In the genomic region with DNA sequence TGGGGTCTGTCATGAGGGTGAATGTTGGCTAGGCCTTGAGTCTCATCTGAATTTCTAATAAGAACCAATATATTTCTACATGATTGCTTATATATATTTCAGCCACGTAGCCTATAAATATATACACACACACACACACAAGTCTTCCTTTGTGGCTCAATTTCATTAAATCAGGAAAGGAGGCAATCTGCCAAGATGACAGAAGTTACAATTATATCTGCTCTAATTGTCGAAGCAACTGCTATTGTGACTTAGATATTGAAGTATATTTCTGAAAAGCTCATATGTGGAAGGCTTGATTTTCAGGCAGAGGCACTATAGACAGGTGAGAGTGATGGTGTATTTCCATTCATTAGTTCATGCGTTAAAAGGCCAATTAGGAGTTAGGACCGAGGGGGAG, we compare ENCODE assay signal across 20 mouse cellular contexts.
"Had no signal": no experiment of that assay in that cellular context is flagged by ENCODE, and none has a peak within 500 bp of the region (broad histone marks: within the 10 kb centered on the region; RNA-seq: fewer than 3 reads in every experiment).

No protein-coding gene starts in this region.

- H3K36me3 ChIP-seq: liver, embryonic 13.5 days; midbrain, embryonic 15.5 days; neural tube, embryonic 13.5 days had no signal

- DNase-seq: kidney, postnatal 14 days; kidney, postnatal 4 days; layer of hippocampus, adult 9-11 months; liver, embryonic 13.5 days; lung, adult 2 months; lung, postnatal 14 days; lung, postnatal 4 days; right cerebral cortex, adult 18-20 months; right cerebral cortex, postnatal 14 days; right cerebral cortex, postnatal 4 days; thymus, adult 2 months; thymus, postnatal 14 days; thymus, postnatal 4 days had no signal

- H3K9me3 ChIP-seq: liver, embryonic 13.5 days; midbrain, embryonic 15.5 days; neural tube, embryonic 13.5 days had no signal

- H3K27ac ChIP-seq: layer of hippocampus, adult 2 months; left cerebral cortex, adult 2 months; liver, embryonic 13.5 days; midbrain, embryonic 15.5 days; neural tube, embryonic 13.5 days; stomach, postnatal 0 days had no signal

- H3K4me1 ChIP-seq: liver, embryonic 13.5 days; midbrain, embryonic 15.5 days; neural tube, embryonic 13.5 days had no signal

- H3K27me3 ChIP-seq: liver, embryonic 13.5 days; midbrain, embryonic 15.5 days; neural tube, embryonic 13.5 days had no signal

- H3K4me3 ChIP-seq: layer of hippocampus, adult 2 months; left cerebral cortex, adult 2 months; liver, embryonic 13.5 days; midbrain, embryonic 15.5 days; myocyte; neural tube, embryonic 13.5 days had no signal

- H3K9ac ChIP-seq: liver, embryonic 13.5 days; midbrain, embryonic 15.5 days; neural tube, embryonic 13.5 days had no signal

- H3K4me2 ChIP-seq: liver, embryonic 13.5 days; midbrain, embryonic 11.5 days; midbrain, embryonic 15.5 days; neural tube, embryonic 13.5 days had no signal

- ATAC-seq: midbrain, embryonic 15.5 days had no signal
